Mouse (Mus musculus): ENCODE results near the gene Sim1. TPM values are rescaled to one million over a fixed set of nuclear protein-coding genes. Genes with fewer than 3 reads are reported as not detected.

Sim1 gene
- polyA plus RNA-seq, 1 experiment from 2014 or later = 0.12 TPM

GRCm38 (mm10) chr10:51011391-51012150 is 117.0 kb downstream of the Sim1 start:
- 7% methylated on average over 8 of the region's 8 CpGs for WGBS
- H3K36me3 ChIP-seq = no peaks in the 10 kb centered on the region

GRCm38 (mm10) chr10:51014901-51015300 is 120.3 kb downstream of the Sim1 start:
- 16% methylated on average over 2 of the region's 2 CpGs for WGBS
- peak; percentile 57; the same call in 1 of the 2 replicates for ATAC-seq (ENCODE audit: low FRiP score, low read depth)
- peaks cover 11% of the 10 kb centered on the region for H3K4me1 ChIP-seq (replicated peaks)

More at GRCm38 (mm10) chr10:51011391-51012150, 117.0 kb downstream of the Sim1 start:
- peak; percentile 65 for ATAC-seq (ENCODE audit: low FRiP score, low read depth)
- peaks cover 11% of the 10 kb centered on the region for H3K4me1 ChIP-seq (replicated peaks)
- H3K27ac ChIP-seq (replicated peaks) = no peak overlapping the region
- H3K4me3 ChIP-seq = no peak overlapping the region
- no peaks in the 10 kb centered on the region for H3K9me3 ChIP-seq
- H3K4me2 ChIP-seq = peak overlapping the region; percentile 18; the same call in 1 of the 2 replicates
- H3K27me3 ChIP-seq = peaks cover 3% of the 10 kb centered on the region; the same call in 1 of the 2 replicates
- H3K9ac ChIP-seq = no peak overlapping the region

GRCm38 (mm10) chr10:51015362-51015761 is 120.8 kb downstream of the Sim1 start:
- 39% methylated on average over 1 of the region's 1 CpGs for WGBS
- ATAC-seq (ENCODE audit: low FRiP score, low read depth) = no peak
- H3K4me1 ChIP-seq (replicated peaks) = peaks cover 11% of the 10 kb centered on the region

More at GRCm38 (mm10) chr10:51014901-51015300, 120.3 kb downstream of the Sim1 start:
- Histone ChIP-seq H3K9me3 (no peaks in the 10 kb centered on the region), H3K4me3 (no peak overlapping the region), H3K36me3 (no peaks in the 10 kb centered on the region), H3K27ac (replicated peaks) (no peak overlapping the region), H3K4me2 (no peak overlapping the region), H3K27me3 (no peaks in the 10 kb centered on the region), H3K9ac (no peak overlapping the region)

GRCm38 (mm10) chr10:51023308-51024279 is 129.0 kb downstream of the Sim1 start:
- no peaks in the 10 kb centered on the region for H3K9me3 ChIP-seq
- H3K27ac ChIP-seq (replicated peaks) = no peak overlapping the region
- no peak for ATAC-seq (ENCODE audit: low FRiP score, low read depth)
- H3K27me3 ChIP-seq = no peaks in the 10 kb centered on the region
- no peak overlapping the region for H3K9ac ChIP-seq
- WGBS = 62% methylated on average over 9 of the region's 9 CpGs
- no peak overlapping the region for H3K4me3 ChIP-seq
- no peak overlapping the region for H3K4me2 ChIP-seq
- H3K36me3 ChIP-seq = no peaks in the 10 kb centered on the region
- H3K4me1 ChIP-seq (replicated peaks) = no peaks in the 10 kb centered on the region

More at GRCm38 (mm10) chr10:51015362-51015761, 120.8 kb downstream of the Sim1 start:
- Histone ChIP-seq H3K9ac (no peak overlapping the region), H3K36me3 (no peaks in the 10 kb centered on the region), H3K4me3 (no peak overlapping the region), H3K4me2 (no peak overlapping the region), H3K27ac (replicated peaks) (no peak overlapping the region), H3K9me3 (no peaks in the 10 kb centered on the region), H3K27me3 (no peaks in the 10 kb centered on the region)
